Mouse (Mus musculus) stomach, postnatal 0 days (tissue): ENCODE measurements at regions not wholly inside any gene's neighbourhood (a gene's known extent, or its start where the extent isn't known, plus 50 kb on each side); places are given as distances from the start of the nearest gene placed in this dataset.

Experiments
- ATAC-seq: fragments of 200-750 bp; cut with Nextera tagmentation; 2 replicates; pipeline ENCODE4 v1.8.0; 2017; ENCODE audit not compliant: low FRiP score, low TSS enrichment
- DNase-seq: peaks from one replicate; pipeline ENCODE4 v3.0.0-alpha.2; 2016; ENCODE audit warnings: low spot score
- H3K27ac ChIP-seq: fragments of 300-500 bp; sonication (generic); replicated peaks from 2 replicates; pipeline ENCODE4 v1.5.1; 2014; ENCODE audit warnings: mild to moderate bottlenecking, control low read depth
- H3K27me3 ChIP-seq: fragments of 300-500 bp; sonication (generic); 2 replicates; pipeline ENCODE4 v1.6.1; 2014; ENCODE audit warnings: low read length; ENCODE audit not compliant: control insufficient read depth, insufficient read depth
- H3K36me3 ChIP-seq: fragments of 300-500 bp; sonication (generic); 2 replicates; pipeline ENCODE4 v1.6.1; 2014; ENCODE audit warnings: low read length, mixed read lengths; ENCODE audit not compliant: control insufficient read depth, insufficient read depth
- H3K4me1 ChIP-seq: fragments of 300-500 bp; sonication (generic); replicated peaks from 2 replicates; pipeline ENCODE4 v1.6.1; 2014; ENCODE audit warnings: antibody characterized with exemption; ENCODE audit not compliant: control insufficient read depth, insufficient read depth
- H3K4me2 ChIP-seq: fragments of 300-500 bp; sonication (generic); replicated peaks from 2 replicates; pipeline ENCODE4 v1.6.1; 2014; ENCODE audit warnings: low read depth, mild to moderate bottlenecking, control low read depth, moderate library complexity
- H3K4me3 ChIP-seq: fragments of 300-500 bp; sonication (generic); 2 replicates; pipeline ENCODE4 v1.5.1; 2014; ENCODE audit warnings: low read depth, low read length, control low read depth
- H3K9ac ChIP-seq: fragments of 300-500 bp; sonication (generic); 2 replicates; pipeline ENCODE4 v1.6.1; 2014; ENCODE audit warnings: mild to moderate bottlenecking, low read length, control low read depth, mixed read lengths
- H3K9me3 ChIP-seq: fragments of 300-500 bp; sonication (generic); 2 replicates; pipeline ENCODE4 v1.6.1; 2016; ENCODE audit warnings: low read length; ENCODE audit not compliant: control insufficient read depth
- CTCF ChIP-seq: IDR thresholded peaks from 2 replicates; pipeline ENCODE4 v1.5.1; 2016; ENCODE audit warnings: antibody characterized with exemption, low read depth, mild to moderate bottlenecking, moderate library complexity
- EP300 ChIP-seq: optimal IDR thresholded peaks from 2 replicates; pipeline ENCODE3; 2016; ENCODE audit warnings: antibody characterized with exemption
- WGBS: fragments of 180-500 bp; shearing (Covaris S2); extraction: QIAGEN DNeasy Blood & Tissue Kit; methylation state at CpG from one replicate; pipeline ENCODE4 v1.1.7; 2014; 5-methylcytosine and 5-hydroxymethylcytosine counted together

GRCm38 (mm10) chr19:60334521-60334920, 108.0 kb upstream of the Fam204a start:
- DNase-seq = no peak
- Histone ChIP-seq H3K4me3 (no peak overlapping the region), H3K36me3 (no peaks in the 10 kb centered on the region), H3K4me2 (no peak overlapping the region), H3K9ac (no peak overlapping the region), H3K27ac (no peak overlapping the region), H3K4me1 (no peaks in the 10 kb centered on the region), H3K27me3 (no peaks in the 10 kb centered on the region), H3K9me3 (no peaks in the 10 kb centered on the region)
- WGBS = 66% methylated on average over 7 of the region's 7 CpGs
- ATAC-seq = no peak
- no peak for TF ChIP-seq EP300
- TF ChIP-seq CTCF = no peak

- Histone ChIP-seq H3K4me2 (no peak overlapping the region), H3K27me3 (no peaks in the 10 kb centered on the region), H3K4me1 (no peaks in the 10 kb centered on the region), H3K36me3 (no peaks in the 10 kb centered on the region), H3K9me3 (no peaks in the 10 kb centered on the region), H3K27ac (no peak overlapping the region), H3K9ac (no peak overlapping the region), H3K4me3 (no peak overlapping the region)
- DNase-seq = no peak
- no peak for TF ChIP-seq EP300
- no peak for TF ChIP-seq CTCF
- 53% methylated on average over 3 of the region's 3 CpGs for WGBS
- no peak for ATAC-seq
These were observed 101.8 kb upstream of the Fam204a start for GRCm38 (mm10) chr19:60328295-60328694.

GRCm38 (mm10) chr19:60325612-60326011, 99.1 kb upstream of the Fam204a start:
- no peaks in the 10 kb centered on the region for H3K36me3 ChIP-seq
- no peak overlapping the region for H3K4me2 ChIP-seq
- no peak overlapping the region for H3K4me3 ChIP-seq
- no peak overlapping the region for H3K9ac ChIP-seq
- no peak for DNase-seq
- no peak for ATAC-seq
- H3K27me3 ChIP-seq = no peaks in the 10 kb centered on the region
- TF ChIP-seq EP300 (no peak), CTCF (no peak)
- no peaks in the 10 kb centered on the region for H3K9me3 ChIP-seq
- no peaks in the 10 kb centered on the region for H3K4me1 ChIP-seq
- no peak overlapping the region for H3K27ac ChIP-seq

GRCm38 (mm10) chr19:60325112-60325511, 98.6 kb upstream of the Fam204a start:
- H3K9ac ChIP-seq = no peak overlapping the region
- no peak overlapping the region for H3K4me2 ChIP-seq
- ATAC-seq = no peak
- H3K27ac ChIP-seq = no peak overlapping the region
- no peaks in the 10 kb centered on the region for H3K4me1 ChIP-seq
- DNase-seq = no peak
- H3K27me3 ChIP-seq = no peaks in the 10 kb centered on the region
- H3K36me3 ChIP-seq = no peaks in the 10 kb centered on the region
- no peak for TF ChIP-seq EP300
- TF ChIP-seq CTCF = no peak
- 27% methylated on average over 5 of the region's 5 CpGs for WGBS
- H3K4me3 ChIP-seq = no peak overlapping the region
- H3K9me3 ChIP-seq = no peaks in the 10 kb centered on the region

- H3K27me3 ChIP-seq = no peaks in the 10 kb centered on the region
- no peaks in the 10 kb centered on the region for H3K4me1 ChIP-seq
- TF ChIP-seq EP300 = no peak
- TF ChIP-seq CTCF = peak; percentile 90
- no peak for ATAC-seq
- no peak overlapping the region for H3K4me3 ChIP-seq
- 20% methylated on average over 4 of the region's 4 CpGs for WGBS
- peak; percentile 75 for DNase-seq
- H3K9ac ChIP-seq = no peak overlapping the region
- no peak overlapping the region for H3K27ac ChIP-seq
- H3K4me2 ChIP-seq = no peak overlapping the region
- H3K9me3 ChIP-seq = no peaks in the 10 kb centered on the region
- H3K36me3 ChIP-seq = no peaks in the 10 kb centered on the region
These were observed 84.1 kb upstream of the Fam204a start for GRCm38 (mm10) chr19:60310591-60310990.

GRCm38 (mm10) chr19:60302371-60302770, 75.9 kb upstream of the Fam204a start:
- no peak for DNase-seq
- WGBS = 58% methylated on average over 6 of the region's 6 CpGs
- TF ChIP-seq EP300 = no peak
- no peak for TF ChIP-seq CTCF

GRCm38 (mm10) chr19:60300891-60301290, 74.4 kb upstream of the Fam204a start:
- Histone ChIP-seq H3K36me3 (no peaks in the 10 kb centered on the region), H3K9me3 (no peaks in the 10 kb centered on the region), H3K27ac (no peak overlapping the region), H3K27me3 (no peaks in the 10 kb centered on the region), H3K4me3 (no peak overlapping the region), H3K4me2 (no peak overlapping the region), H3K9ac (no peak overlapping the region), H3K4me1 (no peaks in the 10 kb centered on the region)
- WGBS = 37% methylated on average over 2 of the region's 2 CpGs
- no peak for DNase-seq
- no peak for ATAC-seq
- TF ChIP-seq EP300 = no peak
- TF ChIP-seq CTCF = no peak

More at GRCm38 (mm10) chr19:60302371-60302770, 75.9 kb upstream of the Fam204a start:
- Histone ChIP-seq H3K27ac (no peak overlapping the region), H3K4me3 (no peak overlapping the region), H3K27me3 (no peaks in the 10 kb centered on the region), H3K4me1 (no peaks in the 10 kb centered on the region), H3K9me3 (no peaks in the 10 kb centered on the region), H3K9ac (no peak overlapping the region), H3K36me3 (no peaks in the 10 kb centered on the region), H3K4me2 (no peak overlapping the region)
- no peak for ATAC-seq
